Mouse (Mus musculus): ENCODE results near the gene Dpp3. TPM values are rescaled to one million over a fixed set of nuclear protein-coding genes. Genes with fewer than 3 reads are reported as not detected.
"Not testable (repeated sequence)": the region's sequence is repeated elsewhere in the genome, so short reads cannot be mapped to it uniquely, and the experiment has no call there.

Gene Dpp3
- total RNA-seq (2021), result 10 to 100 TPM; 37.2 to 39.0 TPM
- long read RNA-seq, transcript Dpp3-201 (18 exons, 2,683 nt), result major isoform, 38 of 76 reads
- long read RNA-seq, partial matches to known transcripts, result 16 of 76 reads
- long read RNA-seq, other reads (novel, unspliced or antisense), result 22 of 76 reads

- peak; percentile 95 to 99 for DNase-seq (ENCODE audit: low spot score in 2 of 2)
Observed at GRCm38 (mm10) chr19:4927904-4928531, at the start of gene Dpp3. Gene Dpp3 (minus strand): TSS chr19:4928287.

- DNase-seq (ENCODE audit: low spot score in 2 of 2), result no peak
Observed at GRCm38 (mm10) chr19:4968236-4968635, 40.1 kb upstream of the Dpp3 start.

DNA sequence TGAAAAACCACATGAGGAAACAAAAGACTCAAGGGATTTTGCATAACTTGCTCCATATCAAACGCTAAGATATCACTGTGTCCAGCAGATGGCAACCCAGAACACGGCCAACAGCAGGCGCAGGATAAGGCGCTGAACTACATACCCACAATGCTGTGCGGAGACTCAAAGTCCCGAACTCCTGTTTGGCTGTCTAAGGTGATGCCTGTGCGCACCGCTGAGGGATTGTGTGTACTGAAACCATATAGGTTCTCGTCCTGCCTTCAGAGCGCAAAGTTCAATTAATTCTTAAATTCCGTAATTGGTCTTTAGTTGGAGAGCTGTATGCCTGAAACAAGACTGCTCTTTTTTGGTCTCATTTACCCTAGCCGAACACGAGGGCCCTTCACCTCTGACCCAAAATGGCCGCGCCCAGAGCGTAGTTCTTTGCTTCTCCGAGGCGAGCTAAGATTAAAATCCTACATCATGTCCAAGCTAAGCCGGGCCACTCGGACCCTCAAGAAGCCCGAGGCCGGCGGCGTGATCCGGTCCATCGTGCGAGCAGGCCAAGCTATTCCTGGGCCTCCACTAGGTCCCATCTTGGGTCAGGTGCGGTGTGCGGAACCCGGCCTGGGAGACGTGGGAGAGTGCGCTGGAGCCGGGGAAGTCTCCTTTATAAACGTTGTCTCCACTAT is 34.0 kb upstream of the Dpp3 start, which contains the start of gene Mrpl11:
Gene Mrpl11 (plus strand): TSS at position 220 of the 674 bp plus-strand sequence.
- DNase-seq (ENCODE audit: low spot score in 2 of 2), result peak; percentile 86 to 98

DNA sequence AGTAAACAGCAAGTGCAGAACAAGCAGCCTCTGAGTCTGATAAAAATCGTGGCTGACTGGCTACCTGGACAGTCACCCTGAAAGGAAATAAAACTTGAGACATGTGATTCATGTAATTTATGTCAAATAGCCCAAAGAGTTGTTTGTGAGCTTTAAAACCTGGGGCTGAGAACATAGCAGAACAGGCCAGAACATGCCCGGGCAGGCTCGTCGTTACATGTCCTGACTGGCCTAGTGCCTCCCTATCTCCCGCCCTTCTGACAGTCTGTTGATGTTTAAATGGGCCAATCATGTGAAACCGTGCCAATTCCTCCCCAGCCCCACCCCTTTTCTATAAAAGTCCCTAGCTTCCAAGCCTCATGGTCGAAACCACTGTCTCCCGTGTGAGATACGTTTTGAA is 20.6 kb upstream of the Dpp3 start:
- not testable (repeated sequence) for DNase-seq (ENCODE audit: low spot score in 2 of 2)

DNA sequence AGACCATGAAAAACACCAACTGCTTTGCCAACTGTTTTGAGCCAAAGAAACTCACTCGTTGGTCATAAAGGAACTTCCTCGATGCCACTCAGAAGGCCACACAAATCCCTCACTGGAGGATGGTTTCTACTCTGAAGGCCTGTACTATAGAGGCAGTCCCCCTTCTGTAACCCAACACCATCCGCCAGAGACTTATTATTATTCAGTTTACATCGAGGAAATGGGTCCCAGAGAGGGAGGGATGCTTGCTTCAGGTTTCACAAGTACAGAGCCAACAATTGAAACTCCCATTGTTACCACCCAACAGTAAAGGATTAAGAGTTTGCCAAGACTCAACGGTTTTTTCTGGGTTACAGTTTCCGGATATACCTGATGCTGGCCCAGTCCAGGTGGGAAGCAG is 17.5 kb upstream of the Dpp3 start:
- DNase-seq (ENCODE audit: low spot score in 2 of 2), result no peak

DNA sequence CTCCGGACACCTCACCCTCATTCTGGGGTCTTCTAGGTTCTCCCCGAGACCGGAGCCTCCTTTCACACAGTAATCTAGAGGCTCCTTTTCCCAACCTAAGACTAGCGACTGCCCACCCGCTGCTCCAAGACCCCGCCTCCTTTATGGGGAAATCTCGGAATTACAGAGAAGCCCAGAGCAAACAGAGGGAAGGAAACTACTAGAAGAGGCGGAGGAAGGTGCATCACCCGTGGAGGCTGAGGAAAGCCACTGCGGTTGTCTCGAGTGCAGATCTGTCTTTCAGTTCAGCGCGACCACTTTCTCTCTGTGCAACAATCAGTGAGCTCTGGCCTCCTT is 15.1 kb upstream of the Dpp3 start:
- DNase-seq (ENCODE audit: low spot score in 2 of 2), result no peak

- peak; percentile 70 to 82 for DNase-seq (ENCODE audit: low spot score in 2 of 2)
Observed at GRCm38 (mm10) chr19:4942551-4943252, 14.6 kb upstream of the Dpp3 start, which contains the start of gene Peli3. Gene Peli3 (minus strand): TSS chr19:4943127.

DNA sequence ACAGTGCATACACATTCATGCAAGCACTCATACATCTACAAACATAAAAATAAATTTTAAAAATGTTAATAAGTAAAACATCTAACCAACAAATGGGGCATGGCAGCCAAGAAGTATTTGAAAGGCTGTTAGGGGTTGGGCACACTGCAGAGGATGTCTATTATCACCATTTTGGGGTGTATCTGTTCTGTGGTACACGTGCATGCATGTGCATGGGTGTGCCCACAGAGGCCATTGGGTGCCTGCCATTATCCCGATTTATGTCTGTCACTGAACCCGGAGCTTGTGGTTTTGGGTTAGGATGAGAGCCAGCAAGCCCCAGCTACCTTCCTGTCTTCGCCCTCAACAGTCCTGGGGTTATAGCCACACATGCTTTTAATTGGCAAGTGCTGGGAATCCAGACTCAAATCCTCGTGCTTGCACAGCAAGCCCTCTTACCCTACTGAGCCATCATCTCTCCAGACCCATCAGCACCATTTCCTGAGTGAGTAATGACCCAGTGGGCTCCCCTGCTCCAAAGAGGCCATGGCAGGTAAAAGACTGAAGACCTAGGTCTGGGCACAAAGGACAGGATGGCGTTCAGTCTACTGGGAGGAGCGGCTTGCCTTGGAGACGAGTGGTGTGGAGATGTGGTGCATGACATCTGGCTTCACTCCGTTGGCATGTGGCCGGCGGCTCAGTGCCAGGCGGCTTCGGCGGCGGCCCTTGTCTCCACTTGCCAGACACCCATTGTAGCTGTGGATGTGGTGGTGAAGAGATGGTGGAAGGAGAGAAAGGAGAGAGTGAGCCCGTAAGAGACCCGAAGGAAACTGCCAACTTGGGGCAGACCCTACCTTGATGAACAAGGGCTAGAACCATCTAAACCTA is 9.6 kb upstream of the Dpp3 start:
- no peak for DNase-seq (ENCODE audit: low spot score in 2 of 2)

DNA sequence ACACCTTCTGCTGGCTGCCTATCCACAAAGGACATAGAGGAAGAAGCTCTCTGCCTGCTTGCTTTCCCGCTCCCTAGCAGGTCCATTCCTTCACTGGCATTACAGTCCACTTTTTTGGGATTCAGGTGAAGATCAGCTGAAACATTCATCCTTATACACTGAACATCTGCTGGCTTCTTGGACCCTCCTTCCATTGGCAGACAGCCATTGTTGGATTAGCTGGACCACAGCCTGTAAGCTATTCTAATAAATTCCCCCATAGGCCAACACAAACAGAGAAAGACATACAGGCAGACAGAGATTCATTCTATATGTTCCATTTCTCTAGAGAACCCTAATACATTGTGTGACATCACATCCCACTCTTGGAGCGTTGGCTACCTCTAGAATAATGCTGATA is 8.8 kb upstream of the Dpp3 start:
- no peak for DNase-seq (ENCODE audit: low spot score in 2 of 2)

DNA sequence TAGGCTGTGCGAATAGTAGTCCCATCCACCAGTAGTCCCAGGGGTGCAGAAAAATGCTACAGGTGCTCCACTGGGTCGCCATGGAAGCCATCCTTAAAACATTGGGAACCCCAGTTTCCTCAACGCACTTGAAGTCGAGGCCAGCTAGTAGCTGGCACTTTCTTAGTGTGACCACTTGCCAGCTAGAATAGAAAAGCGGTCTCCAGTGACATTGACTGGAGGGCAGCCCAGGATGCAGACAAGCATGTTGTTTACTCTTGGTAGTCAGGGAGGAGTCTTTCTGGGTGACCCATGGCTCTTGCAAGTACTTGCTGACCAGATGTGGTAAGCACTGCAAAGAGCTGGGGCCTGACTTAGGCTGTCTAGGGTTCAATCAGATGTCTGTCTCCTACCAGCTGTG is 694 bp upstream of the Dpp3 start:
- DNase-seq (ENCODE audit: low spot score in 2 of 2), result no peak

DNA sequence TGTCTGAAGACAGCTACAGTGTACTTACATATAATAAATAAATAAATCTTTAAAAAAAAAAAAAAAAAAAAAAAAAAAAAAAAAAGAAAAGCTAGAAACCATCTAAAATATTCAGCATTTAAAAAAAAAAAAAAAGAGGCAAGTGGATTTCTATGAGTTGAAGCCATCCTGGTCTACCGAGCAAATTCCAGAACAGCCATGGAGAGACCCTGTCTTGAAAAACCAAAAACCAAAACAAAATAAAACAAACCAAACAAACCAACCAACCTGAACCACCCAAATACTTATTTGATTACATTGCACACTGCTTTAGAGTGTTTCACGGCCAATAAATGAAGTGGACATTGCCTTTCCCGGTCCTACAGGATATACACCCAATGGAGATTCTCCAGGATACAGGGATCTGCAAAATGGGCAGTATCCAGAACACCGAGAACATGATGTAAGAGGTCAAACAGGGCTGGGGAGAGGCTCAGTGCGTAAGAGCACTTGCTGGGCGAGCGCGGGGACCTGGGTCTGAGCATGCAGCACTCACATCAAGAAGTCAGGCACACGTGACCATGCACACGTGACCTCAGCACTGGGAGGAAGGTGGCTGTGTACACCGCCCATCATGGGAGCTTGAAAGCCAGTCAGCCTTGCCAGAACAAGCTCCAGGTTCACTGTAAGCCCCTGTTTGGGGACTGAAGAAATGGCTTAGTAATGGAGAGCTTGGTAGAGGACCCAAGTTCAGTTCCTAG is 2.8 kb downstream of the Dpp3 start:
- no peak for DNase-seq (ENCODE audit: low spot score in 2 of 2)

DNA sequence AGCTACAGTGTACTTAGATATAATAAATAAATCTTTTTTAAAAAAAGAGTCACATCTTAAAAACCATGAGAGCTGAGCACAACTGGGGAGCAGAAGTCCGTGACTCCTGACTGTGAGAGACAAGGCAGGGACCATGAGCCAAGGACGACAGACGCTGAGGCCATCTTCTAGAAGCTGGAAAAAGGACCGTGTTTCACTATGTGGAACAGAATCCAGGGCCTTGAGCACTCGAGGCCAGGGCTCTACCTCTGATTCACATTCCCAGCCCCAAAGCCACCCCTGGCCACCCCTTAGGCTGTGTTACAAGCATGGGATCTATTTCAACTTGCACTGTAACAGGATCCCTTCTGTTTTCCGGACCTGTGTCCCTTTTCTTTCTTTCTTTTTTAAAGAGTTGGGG is 8.4 kb downstream of the Dpp3 start:
- DNase-seq (ENCODE audit: low spot score in 2 of 2), result no peak

GRCm38 (mm10) chr19:4916827-4917226 is 11.3 kb downstream of the Dpp3 start:
- DNase-seq (ENCODE audit: low spot score in 2 of 2), result no peak

- no peak for DNase-seq (ENCODE audit: low spot score in 2 of 2)
Observed at GRCm38 (mm10) chr19:4915924-4916603, 12.0 kb downstream of the Dpp3 start.

- no peak for DNase-seq (ENCODE audit: low spot score in 2 of 2)
Observed at GRCm38 (mm10) chr19:4909376-4909775, 18.7 kb downstream of the Dpp3 start.

- DNase-seq (ENCODE audit: low spot score in 2 of 2), result peak in 1 of 2 experiments; percentile 17
Observed at GRCm38 (mm10) chr19:4908107-4908506, 20.0 kb downstream of the Dpp3 start.

DNA sequence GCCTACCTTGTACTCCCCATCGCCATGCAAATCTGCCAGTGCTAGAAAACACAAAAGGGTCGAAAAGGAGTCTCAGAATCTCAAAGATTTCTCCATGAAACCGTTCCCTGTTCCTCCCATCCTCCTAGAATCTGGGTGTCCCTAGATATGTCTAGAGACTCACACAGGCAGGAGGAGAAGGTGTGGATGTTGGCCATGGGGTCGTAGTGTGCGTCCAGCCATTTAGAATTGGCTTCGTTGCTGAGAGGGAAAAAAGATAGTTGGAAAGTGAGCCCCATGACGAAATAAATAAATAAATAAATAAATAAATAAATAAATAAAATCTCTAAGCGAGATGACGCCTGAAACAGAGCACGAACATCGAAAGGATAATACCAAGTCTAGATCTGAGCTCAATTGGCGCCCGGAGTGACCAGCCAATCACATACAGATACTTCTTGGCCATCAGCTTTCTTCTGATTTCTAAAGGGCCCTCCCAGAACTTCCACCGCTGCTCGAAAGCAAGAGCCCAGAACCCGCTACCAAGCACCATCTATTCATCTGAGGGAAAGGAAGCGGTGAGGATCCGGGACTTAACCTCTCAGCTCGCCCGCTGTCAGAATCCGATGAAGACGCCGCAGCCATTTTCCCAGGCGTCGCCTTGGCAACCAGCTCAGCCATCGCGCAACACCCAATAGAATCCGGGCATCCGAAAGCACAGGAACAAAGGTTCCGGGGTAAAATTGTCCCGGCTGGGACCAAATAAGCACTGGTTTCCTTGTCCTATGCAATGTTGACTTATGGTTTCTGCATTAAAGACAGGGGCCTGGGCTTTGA is 21.9 kb downstream of the Dpp3 start, which contains the start of gene Bbs1:
Gene Bbs1 (minus strand): TSS at position 650 of the 816 bp plus-strand sequence.
- peak; percentile 64 to 84 for DNase-seq (ENCODE audit: low spot score in 2 of 2)

DNA sequence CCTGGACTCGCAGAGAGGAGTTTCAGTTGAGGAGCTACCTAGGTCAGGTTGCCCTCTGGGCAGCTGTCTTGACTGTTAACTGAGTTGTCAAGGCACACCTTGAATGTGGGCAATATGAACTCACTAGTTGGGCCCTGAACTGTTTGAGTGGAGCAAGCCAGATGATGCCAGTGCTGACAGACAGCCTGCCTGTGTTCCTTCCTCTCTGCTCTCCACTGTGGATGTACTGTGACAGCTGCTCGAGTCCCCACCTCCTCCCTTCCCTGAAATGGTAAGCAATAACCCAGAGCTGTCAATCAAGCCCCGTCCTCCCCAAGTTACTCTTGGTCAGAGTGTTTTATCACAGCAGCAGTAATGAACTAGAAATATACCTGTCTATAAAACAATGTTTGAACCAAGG is 28.2 kb downstream of the Dpp3 start:
- no peak for DNase-seq (ENCODE audit: low spot score in 2 of 2)

DNA sequence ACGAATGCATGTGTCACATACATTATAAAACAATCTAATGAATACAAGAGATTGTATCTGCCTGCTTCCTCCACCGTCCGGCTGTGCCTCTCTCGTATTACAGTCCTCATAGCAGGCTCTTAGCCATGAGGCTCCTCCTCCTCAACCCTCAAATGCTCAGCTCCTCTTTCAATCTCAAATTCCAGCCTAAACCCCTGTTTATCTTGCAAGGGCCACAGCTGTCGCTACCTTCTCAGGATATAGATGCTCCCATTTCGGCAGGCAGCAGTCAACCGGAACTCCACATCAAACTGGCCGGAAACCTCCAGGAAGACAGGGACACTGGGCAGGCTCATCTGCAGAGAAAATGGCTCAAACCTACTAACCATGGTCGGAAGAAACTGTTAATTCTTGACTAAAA is 29.1 kb downstream of the Dpp3 start:
- DNase-seq (ENCODE audit: low spot score in 2 of 2), result no peak

Measured in layer of hippocampus, adult 18-20 months (tissue).